Comparison of ENCODE assay signal across 8 mouse cellular contexts in genomic region chr11:69880853-69881603, GRCm38 (mm10). TPM values are rescaled to one million over a fixed set of nuclear protein-coding genes. Genes with fewer than 3 reads are reported as not detected.
DNase-seq lines count a peak whose midpoint lies in the region; ATAC-seq and TF ChIP-seq lines count a peak whose summit lies in the region.

Gene Kctd11, minus strand, starts transcription at chr11:69881406.

- H3K4me2 ChIP-seq in forebrain, embryonic 14.5 days (ENCODE audit: low read length): peak within 1 kb of the TSS; percentile 62
- peak within 1 kb of the TSS; percentile 84 for H3K4me2 ChIP-seq in lung, embryonic 14.5 days
- peak within 1 kb of the TSS; percentile 78 for H3K4me2 ChIP-seq in neural tube, embryonic 15.5 days

- peak within 1 kb of the TSS; percentile 29 for H3K4me3 ChIP-seq in forebrain, embryonic 14.5 days (ENCODE audit: low read depth, low read length)
- peak within 1 kb of the TSS; percentile 51 for H3K4me3 ChIP-seq in lung, embryonic 14.5 days (ENCODE audit: low read depth, low read length)
- peak within 1 kb of the TSS; percentile 49 for H3K4me3 ChIP-seq in neural tube, embryonic 15.5 days (replicated peaks)

- under 1% methylated on average over 46 of the region's 46 CpGs for WGBS in forebrain, embryonic 14.5 days
- under 1% methylated on average over 46 of the region's 46 CpGs for WGBS in lung, embryonic 14.5 days
- under 1% methylated on average over 46 of the region's 46 CpGs for WGBS in neural tube, embryonic 15.5 days

- H3K36me3 ChIP-seq in forebrain, embryonic 14.5 days (ENCODE audit: control insufficient read depth, insufficient read depth, low read length): no peaks in the 10 kb centered on the region
- no peaks in the 10 kb centered on the region for H3K36me3 ChIP-seq in lung, embryonic 14.5 days (ENCODE audit: insufficient read depth)
- no peaks in the 10 kb centered on the region for H3K36me3 ChIP-seq in neural tube, embryonic 15.5 days

- peak within 1 kb of the TSS; percentile 10; the same call in 1 of the 2 replicates for H3K27ac ChIP-seq in forebrain, embryonic 14.5 days (ENCODE audit: low read depth, low read length)
- H3K27ac ChIP-seq in lung, embryonic 14.5 days (ENCODE audit: low read depth): peak within 1 kb of the TSS; percentile 92
- peak within 1 kb of the TSS; percentile 79 for H3K27ac ChIP-seq in neural tube, embryonic 15.5 days (replicated peaks)

- H3K9me3 ChIP-seq in forebrain, embryonic 14.5 days (replicated peaks; ENCODE audit: control insufficient read depth, low read length): no peaks in the 10 kb centered on the region
- no peaks in the 10 kb centered on the region for H3K9me3 ChIP-seq in lung, embryonic 14.5 days (ENCODE audit: low read depth, low read length)
- H3K9me3 ChIP-seq in neural tube, embryonic 15.5 days (replicated peaks): no peaks in the 10 kb centered on the region

- peaks cover 4% of the 10 kb centered on the region for H3K4me1 ChIP-seq in forebrain, embryonic 14.5 days (ENCODE audit: control insufficient read depth, insufficient read depth, low read length)
- peaks cover 25% of the 10 kb centered on the region for H3K4me1 ChIP-seq in lung, embryonic 14.5 days (ENCODE audit: insufficient read depth)
- peaks cover 39% of the 10 kb centered on the region for H3K4me1 ChIP-seq in neural tube, embryonic 15.5 days

- TF ChIP-seq CTCF in lung, embryonic 14.5 days (IDR thresholded peaks at IDR 0.05; ENCODE audit: low read depth): peak; percentile 37

- peak; percentile 83 for ATAC-seq in forebrain, embryonic 14.5 days
- peak; percentile 90 for ATAC-seq in lung, embryonic 14.5 days (ENCODE audit: insufficient read depth)
- ATAC-seq in neural tube, embryonic 15.5 days (ENCODE audit: low FRiP score): peak; percentile 75

- peak; percentile 77 for DNase-seq in ES-CJ7 (ENCODE audit: low read depth, low spot score)
- DNase-seq in cerebellum, adult 18-20 months: peak; percentile 76 to 78
- DNase-seq in forebrain, embryonic 14.5 days (ENCODE audit: low spot score): peak; percentile 59
- peak; percentile 92 to 94 for DNase-seq in heart, postnatal 10 days
- DNase-seq in kidney, postnatal 4 days: peak; percentile 91 to 95
- DNase-seq in lung, embryonic 14.5 days: peak; percentile 93
- DNase-seq in testis, postnatal 14 days (ENCODE audit: low spot score): peak; percentile 82

- H3K27me3 ChIP-seq in forebrain, embryonic 14.5 days (replicated peaks; ENCODE audit: control insufficient read depth, insufficient read depth, low read length): 0 out of 2 replicates have a peak, but pooled peaks cover 7% of the 10 kb centered on the region
- no peaks in the 10 kb centered on the region for H3K27me3 ChIP-seq in lung, embryonic 14.5 days (ENCODE audit: insufficient read depth, low read length)
- peaks cover 8% of the 10 kb centered on the region; the same call in 1 of the 2 replicates for H3K27me3 ChIP-seq in neural tube, embryonic 15.5 days (replicated peaks)

- peak within 1 kb of the TSS; percentile 51 for H3K9ac ChIP-seq in forebrain, embryonic 14.5 days (ENCODE audit: low read length)
- peak within 1 kb of the TSS; percentile 41 for H3K9ac ChIP-seq in lung, embryonic 14.5 days
- peak within 1 kb of the TSS; percentile 57 for H3K9ac ChIP-seq in neural tube, embryonic 15.5 days (replicated peaks)

- intact Hi-C loops in heart, postnatal 10 days (cut with DNase I): loop anchor here (1.0 to 2.0 kb wide), 2 partner anchors 38 to 68 kb away; no protein-coding TSS in a partner anchor

RNA-seq across cellular contexts. Expression of gene Kctd11, which starts in this region (rescaled TPM):
- polyA plus RNA-seq in forebrain, embryonic 14.5 days (2014; fragmentation: Nextera tagmentation; extraction: Ambion mirVana): 1.1 and 1.2 TPM in 2 replicates
- 1 to 10 TPM; 3.0 to 3.5 TPM for total RNA-seq in heart, postnatal 10 days (2021)
- polyA plus RNA-seq in lung, embryonic 14.5 days (2014; fragmentation: Nextera tagmentation; extraction: Ambion mirVana): 6.2 and 7.5 TPM in 2 replicates
- polyA plus RNA-seq in neural tube, embryonic 15.5 days (2015; fragmentation: Nextera tagmentation; extraction: Ambion mirVana): 2.1 and 3.2 TPM in 2 replicates

Comparison
In these comparisons a context has a peak if more than half of its experiments do, and no peak if none do; other contexts are left out.
1. Peak in every context shown above with its lines: DNase-seq, ATAC-seq, H3K4me3 ChIP-seq and H3K27ac ChIP-seq.
2. H3K27ac ChIP-seq: peak in every context shown above with its lines; median percentile 92 in lung, embryonic 14.5 days; 79 in neural tube, embryonic 15.5 days; 10 in forebrain, embryonic 14.5 days.